Mouse (Mus musculus): ENCODE measurements around the gene Eif1ad. TPM values are rescaled to one million over a fixed set of nuclear protein-coding genes. Genes with fewer than 3 reads are reported as not detected.
A peak's percentile ranks its signal among the peaks of the same experiment; 100 is the strongest.

Eif1ad gene
- polyA plus RNA-seq (2015; fragmentation: Nextera tagmentation; extraction: Ambion mirVana) = 61.7 and 62.2 TPM in 2 replicates

- Histone ChIP-seq H3K27me3 (ENCODE audit: insufficient read depth, low read length) (no peaks in the 10 kb centered on the region), H3K27ac (ENCODE audit: low read length) (peak within 1 kb of the TSS; percentile 98), H3K4me1 (ENCODE audit: insufficient read depth, low read length) (peaks cover 19% of the 10 kb centered on the region), H3K9ac (replicated peaks; ENCODE audit: low read length) (peak within 1 kb of the TSS; percentile 93), H3K4me3 (ENCODE audit: low read length) (peak within 1 kb of the TSS; percentile 99), H3K36me3 (ENCODE audit: insufficient read depth, low read length) (peaks cover 49% of the 10 kb centered on the region), H3K4me2 (replicated peaks; ENCODE audit: low read depth, low read length) (peak within 1 kb of the TSS; percentile 98), H3K9me3 (ENCODE audit: low read length) (no peaks in the 10 kb centered on the region)
- WGBS = under 1% methylated on average over 66 of the region's 92 CpGs
- peak; percentile 95 for ATAC-seq (ENCODE audit: low FRiP score, low TSS enrichment)
These were observed at the start of gene Eif1ad for GRCm38 (mm10) chr19:5366175-5367052. Gene Eif1ad (plus strand): TSS chr19:5366741.

DNA sequence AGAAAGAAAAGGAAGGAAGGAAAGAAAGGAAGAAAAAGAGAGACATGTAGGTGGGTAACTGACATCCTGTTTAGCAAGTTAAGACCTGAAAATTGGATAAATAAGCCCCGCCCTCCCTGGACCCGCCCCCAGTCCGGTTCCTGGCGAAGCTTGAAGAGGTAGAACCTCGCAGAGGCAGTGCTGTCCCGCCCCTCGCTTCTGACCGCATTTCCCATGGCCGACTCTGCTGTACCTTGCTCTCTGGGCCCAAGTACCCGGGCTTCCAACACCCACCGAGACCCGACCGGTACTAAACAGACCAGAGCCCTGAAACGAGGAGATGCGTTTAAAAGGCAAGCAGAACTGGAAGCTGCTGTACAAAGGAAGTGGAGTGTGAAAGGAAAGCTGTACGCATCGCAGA, 42.7 kb upstream of the Eif1ad start:
- Histone ChIP-seq H3K4me2 (replicated peaks; ENCODE audit: low read depth, low read length) (peak overlapping the region; percentile 50), H3K27me3 (ENCODE audit: insufficient read depth, low read length) (no peaks in the 10 kb centered on the region), H3K4me3 (ENCODE audit: low read length) (peak overlapping the region; percentile 25), H3K27ac (ENCODE audit: low read length) (peak overlapping the region; percentile 16; the same call in 1 of the 2 replicates), H3K9ac (replicated peaks; ENCODE audit: low read length) (no peak overlapping the region), H3K36me3 (ENCODE audit: insufficient read depth, low read length) (no peaks in the 10 kb centered on the region), H3K4me1 (ENCODE audit: insufficient read depth, low read length) (no peaks in the 10 kb centered on the region; the same call in 1 of the 2 replicates), H3K9me3 (ENCODE audit: low read length) (no peaks in the 10 kb centered on the region)
- no peak for ATAC-seq (ENCODE audit: low FRiP score, low TSS enrichment)
- 28% methylated on average over 17 of the region's 17 CpGs for WGBS

DNA sequence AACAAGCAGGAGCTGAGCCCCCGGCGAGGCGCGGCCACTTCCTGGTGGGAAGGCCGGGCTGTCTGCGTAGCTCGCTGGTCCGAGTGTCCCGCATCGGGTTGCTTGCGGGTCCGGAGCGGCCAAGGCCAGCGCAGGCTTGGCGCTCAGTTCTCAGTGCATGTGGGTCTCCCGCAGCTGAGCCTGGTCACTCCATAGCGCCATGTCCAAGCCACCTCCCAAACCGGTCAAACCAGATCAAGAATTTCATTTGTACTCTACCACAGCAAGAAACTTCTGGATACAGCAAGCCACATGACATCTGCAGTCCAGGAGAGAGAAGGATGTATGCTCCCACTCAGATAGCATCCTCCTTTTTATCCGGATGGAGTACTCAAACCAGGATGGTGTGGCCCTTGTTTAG, 38.6 kb upstream of the Eif1ad start:
- H3K9ac ChIP-seq (replicated peaks; ENCODE audit: low read length) = no peak overlapping the region
- WGBS = 77% methylated on average over 19 of the region's 19 CpGs
- no peaks in the 10 kb centered on the region; the same call in 1 of the 2 replicates for H3K4me1 ChIP-seq (ENCODE audit: insufficient read depth, low read length)
- H3K4me3 ChIP-seq (ENCODE audit: low read length) = no peak overlapping the region
- no peaks in the 10 kb centered on the region for H3K27me3 ChIP-seq (ENCODE audit: insufficient read depth, low read length)
- H3K27ac ChIP-seq (ENCODE audit: low read length) = peak overlapping the region; percentile 61
- no peak overlapping the region for H3K4me2 ChIP-seq (replicated peaks; ENCODE audit: low read depth, low read length)
- peak; percentile 57; the same call in 1 of the 2 replicates for ATAC-seq (ENCODE audit: low FRiP score, low TSS enrichment)
- no peaks in the 10 kb centered on the region for H3K9me3 ChIP-seq (ENCODE audit: low read length)
- H3K36me3 ChIP-seq (ENCODE audit: insufficient read depth, low read length) = no peaks in the 10 kb centered on the region

DNA sequence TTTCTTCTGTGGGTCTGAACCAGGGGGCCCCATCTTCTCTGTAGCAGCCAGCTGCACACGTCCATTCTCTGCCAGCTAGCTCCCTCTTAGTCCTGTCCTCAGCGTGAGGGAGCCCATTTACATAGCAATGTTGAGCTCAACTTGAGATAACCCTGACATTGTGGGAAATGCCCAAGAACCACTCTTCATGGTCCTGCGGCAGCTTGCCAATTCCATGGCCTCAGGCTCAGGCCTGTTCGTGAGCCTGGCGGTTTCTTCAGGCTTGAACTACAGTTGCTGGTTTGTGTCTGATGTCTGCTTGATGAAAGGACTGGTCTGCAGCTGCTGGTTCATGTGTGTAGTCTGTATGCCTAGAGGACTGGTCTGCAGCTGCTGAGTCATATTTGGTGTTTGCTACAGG, 31.8 kb upstream of the Eif1ad start:
- Histone ChIP-seq H3K4me2 (replicated peaks; ENCODE audit: low read depth, low read length) (no peak overlapping the region), H3K27ac (ENCODE audit: low read length) (no peak overlapping the region), H3K4me1 (ENCODE audit: insufficient read depth, low read length) (peaks cover 3% of the 10 kb centered on the region; the same call in 1 of the 2 replicates), H3K9me3 (ENCODE audit: low read length) (no peaks in the 10 kb centered on the region), H3K36me3 (ENCODE audit: insufficient read depth, low read length) (no peaks in the 10 kb centered on the region), H3K9ac (replicated peaks; ENCODE audit: low read length) (no peak overlapping the region; the same call in 1 of the 2 replicates), H3K4me3 (ENCODE audit: low read length) (no peak overlapping the region), H3K27me3 (ENCODE audit: insufficient read depth, low read length) (no peaks in the 10 kb centered on the region)
- ATAC-seq (ENCODE audit: low FRiP score, low TSS enrichment) = no peak
- 65% methylated on average over 5 of the region's 5 CpGs for WGBS

DNA sequence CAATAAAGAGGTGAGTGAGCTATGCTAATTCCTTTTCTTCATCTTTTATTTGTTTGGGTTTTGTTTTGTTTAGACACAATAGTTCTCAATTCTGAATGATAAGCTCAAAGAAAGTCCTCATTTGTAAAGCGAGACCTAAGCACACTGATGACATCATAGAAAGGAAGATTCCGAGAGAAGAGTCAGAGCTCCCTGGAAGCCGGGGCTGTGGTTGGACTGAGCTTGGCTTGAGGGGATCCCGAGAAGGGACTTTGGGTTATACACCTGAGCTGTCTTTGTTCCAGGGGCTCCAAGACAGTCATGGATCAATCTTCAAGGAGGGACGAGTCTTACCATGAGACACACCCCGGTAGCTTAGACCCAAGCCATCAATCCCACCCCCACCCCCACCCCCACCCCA, 31.1 kb upstream of the Eif1ad start, which contains the start of gene Catsper1:
Gene Catsper1, plus strand, starts transcription at position 301 of the 400 bp plus-strand sequence.
- Histone ChIP-seq H3K27ac (ENCODE audit: low read length) (no peak within 1 kb of the TSS), H3K9me3 (ENCODE audit: low read length) (no peaks in the 10 kb centered on the region), H3K4me1 (ENCODE audit: insufficient read depth, low read length) (peaks cover 3% of the 10 kb centered on the region; the same call in 1 of the 2 replicates), H3K4me2 (replicated peaks; ENCODE audit: low read depth, low read length) (no peak within 1 kb of the TSS), H3K9ac (replicated peaks; ENCODE audit: low read length) (no peak within 1 kb of the TSS; the same call in 1 of the 2 replicates), H3K4me3 (ENCODE audit: low read length) (no peak within 1 kb of the TSS), H3K27me3 (ENCODE audit: insufficient read depth, low read length) (no peaks in the 10 kb centered on the region), H3K36me3 (ENCODE audit: insufficient read depth, low read length) (no peaks in the 10 kb centered on the region)
- 89% methylated on average over 6 of the region's 6 CpGs for WGBS
- no peak for ATAC-seq (ENCODE audit: low FRiP score, low TSS enrichment)

DNA sequence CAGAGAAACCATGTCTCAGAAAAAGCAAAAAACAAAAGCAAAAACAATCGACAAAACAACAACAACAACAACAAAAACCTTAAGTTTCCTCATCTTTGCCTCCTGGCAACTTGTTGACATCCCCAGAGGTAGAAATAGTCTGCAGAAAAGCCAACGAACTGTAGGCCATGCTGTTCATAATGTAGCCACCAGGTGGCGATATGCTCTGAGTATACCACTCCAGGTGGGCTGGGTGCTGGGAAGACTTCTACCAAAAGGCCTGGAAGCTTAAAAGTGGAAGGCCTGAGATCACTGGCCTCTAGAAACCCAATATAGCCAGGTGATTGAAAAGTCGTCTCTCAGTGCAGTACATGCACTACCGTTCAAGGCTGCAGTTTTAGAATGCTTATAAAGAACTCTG, 28.6 kb upstream of the Eif1ad start:
- Histone ChIP-seq H3K9ac (replicated peaks; ENCODE audit: low read length) (no peak overlapping the region), H3K27ac (ENCODE audit: low read length) (no peak overlapping the region), H3K9me3 (ENCODE audit: low read length) (no peaks in the 10 kb centered on the region), H3K4me3 (ENCODE audit: low read length) (no peak overlapping the region), H3K4me2 (replicated peaks; ENCODE audit: low read depth, low read length) (no peak overlapping the region), H3K36me3 (ENCODE audit: insufficient read depth, low read length) (no peaks in the 10 kb centered on the region), H3K4me1 (ENCODE audit: insufficient read depth, low read length) (peaks cover 3% of the 10 kb centered on the region; the same call in 1 of the 2 replicates), H3K27me3 (ENCODE audit: insufficient read depth, low read length) (no peaks in the 10 kb centered on the region)
- 14% methylated on average over 5 of the region's 5 CpGs for WGBS
- ATAC-seq (ENCODE audit: low FRiP score, low TSS enrichment) = no peak

DNA sequence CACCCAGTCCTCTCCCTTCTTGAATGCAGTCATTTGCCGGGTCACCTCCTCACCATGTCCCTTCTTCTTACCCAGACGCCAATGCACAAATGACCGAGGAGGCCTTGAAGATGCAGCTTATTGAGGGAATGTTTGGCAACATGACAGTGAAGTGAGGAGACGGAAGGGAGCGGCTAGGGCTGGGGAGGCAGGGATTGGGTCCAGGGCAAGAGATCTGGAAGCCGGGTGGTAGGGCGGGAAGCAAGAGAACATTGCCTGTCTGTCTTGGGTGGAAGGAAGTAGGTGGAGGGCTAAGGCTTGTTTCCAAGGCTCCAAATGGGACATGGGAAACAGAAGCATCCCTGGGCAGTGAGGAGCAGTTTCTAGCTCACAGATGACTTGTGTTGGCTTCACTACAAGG, 25.2 kb upstream of the Eif1ad start:
- Histone ChIP-seq H3K27me3 (ENCODE audit: insufficient read depth, low read length) (no peaks in the 10 kb centered on the region), H3K4me2 (replicated peaks; ENCODE audit: low read depth, low read length) (no peak overlapping the region), H3K27ac (ENCODE audit: low read length) (no peak overlapping the region), H3K36me3 (ENCODE audit: insufficient read depth, low read length) (no peaks in the 10 kb centered on the region), H3K4me1 (ENCODE audit: insufficient read depth, low read length) (no peaks in the 10 kb centered on the region), H3K4me3 (ENCODE audit: low read length) (no peak overlapping the region), H3K9me3 (ENCODE audit: low read length) (no peaks in the 10 kb centered on the region), H3K9ac (replicated peaks; ENCODE audit: low read length) (no peak overlapping the region)
- ATAC-seq (ENCODE audit: low FRiP score, low TSS enrichment) = no peak
- WGBS = 90% methylated on average over 7 of the region's 7 CpGs

GRCm38 (mm10) chr19:5345297-5346131, 21.0 kb upstream of the Eif1ad start:
- ATAC-seq (ENCODE audit: low FRiP score, low TSS enrichment) = 0 out of 2 replicates have a peak, but pooled peaks have one; percentile 49
- WGBS = 62% methylated on average over 6 of the region's 6 CpGs
- no peak overlapping the region for H3K4me2 ChIP-seq (replicated peaks; ENCODE audit: low read depth, low read length)

GRCm38 (mm10) chr19:5348064-5348463, 18.5 kb upstream of the Eif1ad start:
- Histone ChIP-seq H3K36me3 (ENCODE audit: insufficient read depth, low read length) (no peaks in the 10 kb centered on the region), H3K4me2 (replicated peaks; ENCODE audit: low read depth, low read length) (no peak overlapping the region), H3K9ac (replicated peaks; ENCODE audit: low read length) (no peak overlapping the region), H3K27me3 (ENCODE audit: insufficient read depth, low read length) (no peaks in the 10 kb centered on the region), H3K27ac (ENCODE audit: low read length) (no peak overlapping the region), H3K4me3 (ENCODE audit: low read length) (no peak overlapping the region), H3K9me3 (ENCODE audit: low read length) (no peaks in the 10 kb centered on the region), H3K4me1 (ENCODE audit: insufficient read depth, low read length) (peaks cover 5% of the 10 kb centered on the region; the same call in 1 of the 2 replicates)
- no peak for ATAC-seq (ENCODE audit: low FRiP score, low TSS enrichment)
- 75% methylated on average over 6 of the region's 6 CpGs for WGBS

More at GRCm38 (mm10) chr19:5345297-5346131, 21.0 kb upstream of the Eif1ad start:
- Histone ChIP-seq H3K4me3 (ENCODE audit: low read length) (no peak overlapping the region), H3K27ac (ENCODE audit: low read length) (no peak overlapping the region), H3K9ac (replicated peaks; ENCODE audit: low read length) (no peak overlapping the region), H3K27me3 (ENCODE audit: insufficient read depth, low read length) (no peaks in the 10 kb centered on the region), H3K9me3 (ENCODE audit: low read length) (no peaks in the 10 kb centered on the region), H3K36me3 (ENCODE audit: insufficient read depth, low read length) (no peaks in the 10 kb centered on the region), H3K4me1 (ENCODE audit: insufficient read depth, low read length) (peaks cover 5% of the 10 kb centered on the region; the same call in 1 of the 2 replicates)

All from kidney, embryonic 16.5 days (tissue).